Mouse (Mus musculus) heart, postnatal 25 days (tissue): ENCODE measurements around the gene Tox2. TPM values are rescaled to one million over a fixed set of nuclear protein-coding genes. Genes with fewer than 3 reads are reported as not detected.

Source experiments
- DNase-seq: peaks from one replicate; pipeline ENCODE4 v3.0.0; 2022; ENCODE audit warnings: low spot score
- intact Hi-C: fragments of 180-260 bp; cut with DNase I; formaldehyde crosslinking; loops from one replicate; pipeline ENCODE4 v1.15.1; 2025
- total RNA-seq, 2 experiments: library from RNA; stranded (reverse); gene quantifications; 2 replicates each; pipeline ENCODE4 v1.2.3; 2021

Gene Tox2
- total RNA-seq, 2 experiments from 2014 or later, result 1.3 to 2.0 TPM

DNA sequence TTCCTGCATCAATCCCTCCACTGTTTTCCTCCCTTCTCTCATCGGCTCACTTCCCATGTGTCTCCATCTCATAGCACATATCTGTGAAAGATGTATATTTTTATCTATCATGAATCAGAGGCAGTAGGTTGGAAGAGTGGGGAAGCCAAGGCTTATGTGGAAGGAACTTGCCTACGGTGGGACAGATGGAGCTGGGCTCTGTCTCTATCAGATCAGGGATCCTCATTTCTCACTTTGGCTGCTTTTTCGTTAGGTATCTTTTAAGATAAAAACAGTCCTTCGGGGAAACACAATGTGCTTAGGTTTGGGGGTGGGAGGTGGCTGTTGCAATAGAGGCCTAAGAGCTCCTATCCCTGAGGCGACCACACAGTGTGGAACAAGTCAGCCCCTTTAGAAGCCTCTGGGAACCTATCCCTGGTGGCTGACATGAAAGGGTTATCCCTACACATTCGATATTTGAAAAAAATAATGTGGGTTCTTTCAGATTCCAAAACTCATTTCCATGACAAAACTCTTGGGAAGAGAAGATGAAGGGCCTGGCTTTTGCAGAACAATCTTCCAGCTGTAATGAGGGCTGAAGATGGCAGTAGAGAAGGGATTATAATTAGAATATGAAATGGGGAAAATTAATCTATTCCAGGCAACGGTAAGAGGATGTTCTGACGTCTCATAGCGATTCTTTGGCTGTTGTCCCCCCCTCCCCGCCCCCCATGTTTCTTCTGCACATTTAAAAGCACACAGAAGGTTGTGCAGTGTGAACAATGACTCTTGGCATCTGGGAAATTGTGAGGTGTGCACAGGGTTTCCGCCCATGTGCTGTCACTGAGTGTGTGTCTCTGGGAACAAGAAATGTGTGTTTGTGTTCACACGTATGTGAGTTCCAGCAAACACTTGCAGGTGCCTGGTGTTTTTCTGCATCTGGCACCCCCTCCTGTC lies 41.3 kb downstream of the Tox2 start:
- DNase-seq, result no peak
- intact Hi-C loops, result no loop called here

DNA sequence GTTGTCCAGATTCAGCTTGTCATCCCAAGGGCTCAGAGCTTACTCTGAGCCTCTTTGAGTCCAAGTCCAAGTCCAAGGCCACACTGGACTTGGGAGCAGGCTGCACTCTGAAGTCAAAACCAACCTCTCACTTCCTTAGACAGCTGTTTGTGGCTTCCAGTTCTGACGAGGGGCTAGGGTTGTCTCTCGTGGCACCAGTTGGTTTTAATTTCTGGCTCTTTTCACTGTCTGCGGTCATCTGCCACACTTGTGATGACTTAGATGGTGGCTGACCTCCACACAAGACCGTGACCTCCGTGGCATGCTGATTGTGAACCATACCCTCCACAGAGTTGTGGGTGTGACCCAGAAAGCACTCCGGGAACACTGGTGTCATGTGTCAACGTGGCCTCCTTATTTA lies 46.0 kb downstream of the Tox2 start:
- intact Hi-C loops, result no loop called here
- no peak for DNase-seq

DNA sequence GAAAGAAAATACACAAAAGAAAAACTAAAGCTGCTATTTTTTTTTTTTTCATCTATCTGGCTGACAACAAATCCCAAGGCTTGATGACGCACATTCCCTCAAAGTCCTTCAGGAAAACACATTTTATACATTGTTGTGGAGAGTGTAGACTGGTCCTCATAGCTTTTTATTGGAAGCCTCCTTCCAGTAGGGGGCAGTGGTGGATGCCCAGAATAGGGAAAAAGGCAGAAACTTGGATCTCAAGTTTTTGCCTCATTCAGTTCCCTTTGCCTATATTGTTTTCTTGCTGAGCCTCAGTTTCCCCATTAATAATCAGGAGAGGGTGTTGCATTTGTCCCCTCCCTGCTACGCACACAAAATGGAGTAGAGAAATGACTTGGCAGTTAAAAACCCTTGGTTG lies 49.7 kb downstream of the Tox2 start:
- intact Hi-C loops, result no loop called here
- no peak for DNase-seq

DNA sequence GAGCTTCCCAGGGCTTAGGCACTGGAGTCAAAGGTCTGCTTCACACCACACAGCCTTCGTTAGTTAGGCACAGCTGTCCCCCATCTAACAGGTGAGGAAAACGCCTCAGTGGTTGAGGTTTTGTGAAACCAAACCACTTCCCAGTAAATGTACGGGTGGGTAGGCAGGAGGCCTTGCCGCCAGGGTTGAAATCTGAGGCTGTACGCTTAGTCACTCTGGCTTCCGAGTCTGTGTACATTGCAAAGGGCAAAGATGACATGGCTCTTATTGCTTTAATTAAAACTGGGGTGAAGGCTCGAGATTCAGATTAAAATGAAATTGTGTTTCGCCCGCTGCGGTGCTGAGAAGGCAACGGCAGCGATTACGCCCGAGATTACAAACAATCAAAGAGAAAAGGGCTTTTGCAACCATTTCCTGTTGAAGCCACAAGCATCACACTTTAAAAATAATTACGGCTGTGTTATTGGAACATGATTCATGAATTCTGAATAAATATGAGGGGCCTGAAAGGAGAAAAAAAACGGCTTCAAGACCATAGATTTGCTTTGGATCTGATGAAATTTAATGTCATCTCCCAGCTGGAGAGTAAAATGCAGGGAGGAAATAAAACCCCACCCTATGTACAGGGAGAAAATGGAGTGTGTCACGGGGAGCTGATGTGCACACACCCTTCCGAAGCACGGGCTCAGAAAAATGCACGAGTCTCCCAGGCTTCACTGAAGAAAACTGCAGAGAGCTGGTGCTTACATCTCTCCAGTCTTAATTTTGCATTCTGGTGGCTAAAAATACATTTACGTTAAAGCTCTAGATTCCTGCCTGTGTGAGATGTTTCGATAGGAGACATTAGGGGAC lies 50.5 kb downstream of the Tox2 start:
- intact Hi-C loops, result no loop called here
- DNase-seq, result no peak

DNA sequence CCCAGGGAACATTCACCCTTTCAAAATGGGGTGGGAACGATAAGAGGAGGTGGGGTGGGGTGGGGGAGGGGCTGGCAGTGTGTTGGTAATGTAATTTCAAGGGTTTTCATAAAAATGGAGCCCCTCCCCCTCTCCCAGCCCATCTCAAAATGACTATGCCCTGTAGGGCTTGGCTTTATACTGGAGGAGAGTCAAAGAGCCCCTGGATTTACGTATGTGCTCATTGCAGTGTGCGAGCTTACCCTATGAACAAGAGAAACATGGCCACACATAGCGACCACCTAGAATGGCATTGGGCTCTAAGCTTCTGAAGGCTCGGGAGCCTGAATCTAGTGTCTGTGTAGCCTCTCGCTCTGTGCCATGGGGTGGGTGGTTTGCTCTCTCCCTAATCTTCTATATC lies 51.3 kb downstream of the Tox2 start:
- DNase-seq, result no peak
- intact Hi-C loops, result no loop called here

DNA sequence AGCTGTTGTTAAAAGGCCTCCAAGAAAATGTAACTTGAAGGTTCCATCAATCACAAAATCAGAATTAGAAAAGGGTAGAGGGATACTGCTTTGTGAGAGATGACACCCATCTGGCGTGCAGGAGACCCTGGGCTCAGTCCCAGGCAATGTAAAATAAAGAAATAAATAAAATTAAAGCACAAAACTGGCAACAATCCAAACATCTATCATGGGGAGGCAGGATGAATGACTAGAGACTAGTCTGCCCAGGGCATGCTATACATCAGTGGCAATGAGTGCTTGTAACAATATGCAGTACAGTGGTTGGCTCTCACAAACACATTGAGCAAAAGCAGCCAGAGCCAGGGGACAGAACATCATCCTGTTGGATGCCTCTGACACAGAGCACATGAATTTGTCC lies 53.8 kb downstream of the Tox2 start:
- intact Hi-C loops, result no loop called here
- DNase-seq, result no peak

DNA sequence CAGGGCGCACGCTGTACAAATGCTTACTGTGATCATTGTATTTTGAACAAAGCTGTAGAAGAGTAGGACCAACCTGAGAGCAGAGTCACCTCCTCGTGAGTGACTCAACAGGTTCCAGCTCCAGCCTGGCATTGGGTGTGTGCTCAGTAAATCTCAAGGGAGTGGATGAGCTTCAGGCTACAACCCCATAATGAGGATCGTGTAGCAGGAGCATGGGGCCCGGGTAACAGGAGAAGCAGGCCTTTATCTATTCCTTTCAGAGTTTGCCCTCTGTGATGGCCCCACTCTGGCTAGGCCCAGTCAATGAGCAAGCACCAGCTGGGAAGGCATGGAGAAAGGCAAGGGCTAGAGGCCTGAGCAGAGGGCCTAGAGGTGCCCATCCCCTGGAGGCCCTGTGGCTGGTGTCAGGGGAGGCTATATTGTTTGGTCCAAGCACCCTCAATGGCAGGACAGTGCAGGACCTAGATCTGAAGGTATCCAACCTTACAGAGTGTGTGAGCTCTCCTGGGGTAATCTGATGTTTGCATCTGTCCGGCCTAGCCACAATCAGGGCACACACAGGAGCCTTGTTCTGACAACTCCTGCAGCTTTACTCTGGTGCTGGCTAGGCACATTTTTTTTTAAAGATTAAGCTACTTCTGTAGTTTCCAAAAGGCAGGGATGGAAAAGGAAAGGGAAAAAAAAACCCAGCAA lies 58.6 kb downstream of the Tox2 start:
- DNase-seq, result no peak
- intact Hi-C loops, result no loop called here

DNA sequence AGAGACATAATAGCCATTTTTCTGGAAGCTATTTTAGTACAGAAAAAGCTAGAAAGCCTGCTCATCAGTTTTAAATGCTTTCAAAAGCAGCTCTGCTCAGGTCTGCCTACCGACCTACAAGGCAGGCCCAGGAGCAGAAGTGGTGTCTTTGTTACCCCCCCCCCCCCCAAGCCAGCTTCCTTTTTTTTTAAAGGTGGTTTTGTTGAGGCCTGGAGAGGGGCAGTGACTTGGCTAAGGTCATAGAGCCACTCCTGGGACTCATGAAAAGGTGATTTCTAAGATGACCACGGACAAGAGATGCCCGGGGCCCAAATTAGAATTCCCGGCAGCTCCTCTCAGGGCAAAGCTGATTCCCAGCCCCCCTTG lies 59.1 kb downstream of the Tox2 start:
- intact Hi-C loops, result no loop called here
- DNase-seq, result no peak

DNA sequence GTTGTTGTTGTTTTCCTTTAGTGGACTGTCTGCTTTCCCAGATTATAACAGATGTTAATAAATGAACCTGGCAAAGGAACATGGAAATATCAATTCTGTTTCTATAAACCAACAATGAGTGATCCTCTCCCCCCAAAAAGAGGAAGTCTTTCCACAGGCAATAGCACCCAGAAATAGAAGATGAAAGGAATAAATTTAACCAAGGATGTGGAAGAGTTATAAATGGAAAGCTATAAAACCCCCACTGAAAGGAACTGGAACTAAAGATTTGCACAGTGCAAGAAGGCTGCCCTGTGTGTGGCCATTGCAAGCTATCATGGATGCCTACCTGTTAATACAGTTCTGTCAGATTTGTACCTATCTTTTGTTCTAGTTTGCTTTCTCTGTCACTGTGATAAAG lies 64.2 kb downstream of the Tox2 start:
- intact Hi-C loops, result no loop called here
- no peak for DNase-seq

DNA sequence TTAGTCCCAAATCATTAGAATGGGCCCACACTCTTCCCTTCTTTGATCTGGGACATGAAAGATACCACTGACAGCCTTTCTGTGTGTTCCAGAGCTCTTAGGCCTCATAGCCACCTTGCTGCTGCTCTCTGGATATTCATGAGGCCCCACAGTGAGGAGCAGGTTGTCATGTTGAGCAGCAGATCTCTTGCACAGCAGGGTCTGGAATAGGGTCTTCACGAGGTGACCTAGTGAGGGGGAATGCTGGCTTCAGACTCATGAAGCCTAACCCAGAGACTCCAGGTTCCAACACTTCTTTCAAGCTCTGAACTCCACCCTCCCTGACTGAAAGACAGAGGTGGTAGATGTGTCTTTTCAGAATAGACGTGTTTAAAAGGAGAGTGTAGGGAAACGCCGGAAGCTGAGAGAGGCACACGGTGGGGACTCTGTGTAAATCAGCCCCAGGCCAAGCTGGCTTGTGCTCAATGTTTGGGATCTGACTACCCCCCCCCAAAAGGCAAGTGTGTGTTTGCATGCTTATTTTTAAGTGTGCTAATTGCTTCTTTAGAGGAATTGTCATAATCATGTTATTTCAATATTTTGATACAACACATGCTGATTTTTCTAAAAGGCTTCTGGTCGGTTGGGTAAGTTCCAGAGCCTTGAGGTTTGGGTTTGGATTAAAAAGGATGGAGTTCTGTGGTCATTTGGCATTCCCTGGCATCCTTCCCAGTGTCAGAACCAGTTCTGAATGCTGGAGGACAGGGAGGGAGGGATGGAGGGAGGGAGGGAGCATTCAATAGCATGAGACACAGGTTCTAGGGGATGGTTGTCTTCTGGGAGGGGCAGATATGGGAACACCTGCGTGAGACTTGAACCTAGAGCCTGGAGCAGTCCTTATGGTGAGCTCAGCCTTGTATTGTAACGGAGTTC lies 68.9 kb downstream of the Tox2 start:
- intact Hi-C loops, result no loop called here
- DNase-seq, result no peak

DNA sequence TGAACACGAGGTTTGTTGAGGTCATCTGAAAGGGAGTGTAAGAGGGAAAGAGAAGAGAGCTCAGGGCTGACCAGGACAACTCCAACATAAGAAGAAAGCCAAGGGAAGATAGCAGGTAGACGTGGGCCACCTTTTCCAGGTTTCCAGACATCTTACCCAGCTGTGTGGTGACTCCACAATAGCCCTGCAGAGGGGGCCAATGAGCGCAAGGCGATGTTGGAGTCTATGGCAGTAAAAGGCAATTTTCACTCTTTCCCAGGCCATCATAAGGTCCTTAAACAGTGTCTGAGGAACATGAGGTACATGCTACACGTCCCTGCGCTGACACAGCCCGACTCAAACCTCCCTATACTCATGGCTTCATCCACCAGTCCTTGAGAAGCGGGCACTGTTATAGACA lies 70.9 kb downstream of the Tox2 start:
- DNase-seq, result no peak
- intact Hi-C loops, result no loop called here

DNA sequence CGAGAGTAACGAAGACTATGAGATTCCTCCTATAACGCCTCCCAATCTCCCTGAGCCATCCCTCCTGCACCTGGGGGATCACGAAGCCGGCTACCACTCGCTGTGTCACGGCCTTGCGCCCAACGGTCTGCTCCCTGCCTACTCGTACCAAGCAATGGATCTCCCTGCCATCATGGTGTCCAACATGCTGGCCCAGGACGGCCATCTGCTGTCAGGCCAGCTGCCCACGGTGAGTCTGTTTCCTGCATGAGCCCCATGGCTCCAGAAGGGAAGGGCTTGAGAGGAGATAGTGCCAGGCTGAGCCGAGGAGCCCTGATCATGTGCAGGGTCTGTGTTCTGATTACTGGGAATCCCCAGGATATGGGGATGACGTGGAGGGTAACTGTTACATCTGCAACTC lies 73.1 kb downstream of the Tox2 start:
- intact Hi-C loops, result loop anchor here (5.0 kb wide), 1 partner anchor 126 kb away; no protein-coding TSS in a partner anchor
- no peak for DNase-seq

DNA sequence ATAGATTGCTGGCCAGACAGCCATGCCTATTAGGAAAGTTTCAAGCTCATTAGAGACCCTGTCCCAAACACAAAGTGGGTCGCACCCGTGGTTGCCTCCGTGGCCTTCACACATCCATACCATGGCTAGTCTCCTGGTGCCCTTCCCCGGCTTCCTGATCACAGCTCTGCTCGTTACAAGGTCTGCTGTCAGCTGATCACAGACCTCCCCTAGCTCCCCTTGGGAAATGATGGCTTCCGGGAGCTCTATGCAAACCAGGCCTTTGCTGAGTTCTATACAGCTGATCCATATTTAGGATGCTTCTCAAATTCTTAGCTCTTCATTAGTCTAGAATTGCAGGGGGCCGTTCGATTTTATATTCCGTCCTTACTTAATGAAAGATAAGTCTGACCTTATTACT lies 75.1 kb downstream of the Tox2 start:
- DNase-seq, result no peak
- intact Hi-C loops, result loop anchor here (5.0 kb wide), 1 partner anchor 124 kb away; no protein-coding TSS in a partner anchor

DNA sequence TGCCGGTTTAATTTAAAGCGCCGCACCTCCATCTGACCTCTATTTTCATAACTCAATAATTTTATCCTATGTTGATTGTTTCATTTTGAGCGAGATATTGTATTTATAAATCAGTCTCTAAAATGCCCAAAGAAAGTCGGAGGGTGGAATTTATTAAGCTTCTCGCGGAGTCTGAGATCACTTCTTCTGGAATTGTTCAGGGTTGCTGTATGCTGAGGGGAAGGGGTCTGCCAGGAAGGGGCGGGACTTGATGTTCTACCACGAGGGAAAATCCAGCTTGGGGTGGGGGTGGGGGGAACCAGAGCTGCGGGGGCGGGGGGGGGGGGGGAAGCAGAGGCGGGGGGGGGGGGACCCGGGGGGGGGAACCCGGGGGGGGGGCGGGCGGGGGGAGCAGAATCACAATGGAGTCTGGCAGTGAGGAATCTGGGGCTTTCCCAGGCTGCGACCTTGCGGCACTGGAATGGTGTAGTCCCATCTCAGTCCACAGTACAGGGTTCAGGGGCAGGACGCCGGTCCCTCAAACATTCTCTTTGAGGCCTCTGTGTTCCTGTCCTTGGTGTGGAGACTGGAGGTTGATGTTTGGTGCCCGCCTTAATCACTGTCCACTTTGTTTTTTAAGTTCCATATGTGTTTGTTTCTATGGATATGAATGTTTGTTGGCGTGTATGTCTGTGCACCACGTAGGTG lies 77.9 kb downstream of the Tox2 start:
- DNase-seq, result no peak
- intact Hi-C loops, result no loop called here

DNA sequence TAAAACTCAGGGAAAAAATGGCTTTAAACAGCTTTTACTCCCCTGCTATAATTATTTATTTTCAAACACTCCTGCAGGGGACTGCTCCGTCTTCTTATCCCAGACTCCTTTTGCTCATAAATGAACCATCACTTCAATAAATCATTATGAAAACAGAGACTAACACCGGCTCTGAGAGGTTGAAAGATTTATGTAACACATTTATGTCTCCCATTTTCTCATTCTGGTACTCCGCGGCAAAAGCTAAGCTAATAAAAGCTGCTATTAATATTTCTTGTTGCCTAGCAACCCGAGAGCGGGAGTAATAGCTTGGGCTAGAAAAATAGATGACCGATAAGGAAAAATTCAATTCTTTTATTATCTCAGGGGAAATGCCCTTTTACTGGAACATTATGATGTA lies 81.9 kb downstream of the Tox2 start:
- intact Hi-C loops, result loop anchor here (5.0 kb wide), 1 partner anchor 83 kb away; the partner anchor contains the start of gene Tox2

DNA sequence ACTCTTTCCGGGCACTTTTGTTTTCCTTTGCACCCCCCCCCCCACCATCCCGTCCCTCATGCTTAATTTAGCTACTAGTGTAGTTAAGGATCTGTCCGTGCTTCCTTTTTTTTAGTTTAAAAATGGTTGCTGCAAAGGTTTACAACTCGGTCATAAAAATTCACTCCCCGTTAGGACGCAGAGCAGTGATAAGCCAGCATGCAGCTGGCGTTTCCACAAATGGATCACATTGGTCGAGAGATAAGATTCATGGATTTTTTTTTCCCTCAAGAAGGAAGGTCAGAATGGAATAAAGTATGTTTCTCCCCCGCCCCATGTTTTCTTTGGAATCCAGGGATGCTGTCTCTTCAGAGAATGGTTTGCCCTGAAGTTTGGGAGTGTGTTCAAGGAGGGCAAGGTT lies 82.4 kb downstream of the Tox2 start:
- intact Hi-C loops, result loop anchor here (5.0 kb wide), 1 partner anchor 83 kb away; the partner anchor contains the start of gene Tox2
- no peak for DNase-seq

More for the DNA sequence above, 81.9 kb downstream of the Tox2 start:
- DNase-seq, result no peak

DNA sequence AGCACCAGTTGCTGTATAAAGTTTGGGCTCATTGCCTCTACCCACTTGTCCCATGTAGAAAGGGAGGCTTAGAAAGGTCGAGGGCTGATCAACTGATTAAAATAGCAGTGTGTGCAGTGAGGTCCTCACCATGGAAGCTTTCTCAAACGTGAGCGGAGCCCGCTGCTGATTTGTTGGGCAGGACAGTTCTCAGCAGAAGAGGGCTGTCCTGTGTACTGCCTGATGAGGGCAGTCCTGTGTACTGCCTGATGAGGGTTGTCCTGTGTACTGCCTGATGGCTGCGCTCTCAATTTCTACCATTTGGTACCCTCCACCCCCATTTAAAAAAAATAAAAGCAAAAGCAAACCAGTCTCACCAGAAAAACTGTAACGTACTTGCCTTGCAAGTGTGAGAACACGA lies 82.8 kb downstream of the Tox2 start:
- no peak for DNase-seq
- intact Hi-C loops, result loop anchor here (5.0 kb wide), 1 partner anchor 83 kb away; the partner anchor contains the start of gene Tox2

DNA sequence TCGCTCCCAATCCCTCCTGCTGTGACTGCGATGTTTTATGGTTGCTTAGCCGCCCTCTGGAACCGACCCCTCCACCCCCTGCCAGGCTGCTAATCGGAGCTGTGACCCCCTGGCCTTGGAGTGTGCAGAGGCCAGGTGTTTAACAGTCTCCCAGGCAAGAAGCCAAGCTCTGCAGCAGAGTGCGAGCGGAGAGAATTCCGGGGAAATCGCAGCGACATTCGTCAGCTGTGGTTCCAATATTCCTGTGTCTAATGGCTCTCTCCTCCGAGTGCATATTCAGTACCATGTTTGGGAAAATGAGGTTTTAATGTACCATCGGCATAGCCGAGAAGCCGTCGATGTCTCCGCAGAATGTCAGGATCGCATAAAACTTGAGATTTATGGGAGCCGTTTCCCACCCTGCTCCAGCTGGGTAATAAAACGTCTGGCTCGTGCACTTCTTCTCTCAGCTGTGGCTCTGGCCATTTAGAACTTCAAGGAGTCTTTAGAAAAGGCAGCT lies 86.0 kb downstream of the Tox2 start:
- intact Hi-C loops, result loop anchor here (5.0 kb wide), 1 partner anchor 87 kb away; the partner anchor contains the start of gene Tox2
- DNase-seq, result no peak
